Mouse (Mus musculus): ENCODE results near the gene Hist1h2bm.
"Not testable (repeated sequence)": the region's sequence is repeated elsewhere in the genome, so short reads cannot be mapped to it uniquely, and the experiment has no call there.

The Hist1h2bm gene

DNA sequence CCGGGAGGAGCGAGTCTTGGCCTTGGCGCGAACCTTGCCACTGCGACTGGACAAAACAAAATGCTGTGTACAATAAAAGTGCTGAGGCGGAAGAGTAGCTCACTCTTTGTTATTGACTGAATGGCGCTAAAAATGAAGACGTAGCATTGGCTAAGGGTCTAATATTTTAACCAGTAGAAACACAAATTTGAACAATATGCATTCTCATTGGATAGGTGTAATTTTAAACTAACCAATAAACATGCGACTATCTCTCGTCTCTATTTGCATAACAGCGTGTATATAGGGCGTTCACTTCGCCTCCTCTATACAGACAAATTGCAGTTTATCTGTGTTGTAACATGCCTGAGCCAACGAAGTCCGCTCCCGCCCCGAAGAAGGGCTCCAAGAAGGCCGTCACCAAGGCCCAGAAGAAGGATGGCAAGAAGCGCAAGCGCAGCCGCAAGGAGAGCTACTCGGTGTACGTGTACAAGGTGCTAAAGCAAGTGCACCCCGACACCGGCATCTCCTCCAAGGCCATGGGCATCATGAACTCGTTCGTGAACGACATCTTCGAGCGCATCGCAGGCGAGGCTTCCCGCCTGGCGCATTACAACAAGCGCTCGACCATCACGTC is at the start of gene Hist1h2bm:
Gene Hist1h2bm (plus strand): TSS at position 288 of the 616 bp plus-strand sequence.
- peak; percentile 51 to 65 for DNase-seq

DNA sequence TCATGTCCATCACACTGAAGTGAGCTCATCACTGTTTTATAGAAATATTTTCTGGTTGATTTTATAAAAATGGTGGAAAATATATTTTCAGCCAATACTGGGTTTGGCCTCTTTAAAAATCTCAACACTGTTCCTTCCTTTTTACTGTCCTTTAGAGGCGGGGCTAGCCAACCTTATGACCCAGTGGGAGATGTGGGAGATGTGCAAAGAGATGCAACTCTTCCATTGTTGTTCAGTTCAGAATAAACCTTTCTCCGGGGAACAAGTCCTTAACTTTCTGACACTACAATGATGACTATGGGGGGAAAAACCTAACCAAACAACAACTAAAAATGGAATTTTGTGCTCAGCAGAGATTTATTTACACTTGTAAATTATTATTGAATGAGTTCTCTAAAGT is 44.5 kb upstream of the Hist1h2bm start, which contains the start of gene Olfr1360:
Gene Olfr1360 (minus strand): TSS at position 101 of the 400 bp plus-strand sequence.
- no peak for DNase-seq

DNA sequence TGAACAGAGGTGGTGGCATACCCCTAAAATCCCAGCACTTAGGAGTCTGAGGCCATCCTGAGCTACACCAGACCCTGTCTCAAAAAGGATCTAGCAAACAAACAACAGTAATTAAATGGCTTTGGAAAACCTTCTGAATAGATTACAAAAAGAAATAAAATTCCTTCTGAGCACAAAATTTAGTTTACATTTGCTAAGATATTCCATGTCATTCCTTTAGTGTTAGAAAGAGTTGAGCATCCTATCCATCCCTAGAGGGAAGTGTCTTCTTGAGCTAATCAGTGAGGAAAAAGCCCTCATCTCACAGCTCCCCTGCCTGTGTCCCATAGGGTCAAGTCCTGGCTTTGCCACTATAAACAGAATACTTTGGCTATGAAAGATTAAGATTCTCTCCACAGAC is 24.0 kb upstream of the Hist1h2bm start, which contains the start of gene Olfr1359:
Gene Olfr1359 (plus strand): TSS at position 301 of the 400 bp plus-strand sequence.
- no peak for DNase-seq

DNA sequence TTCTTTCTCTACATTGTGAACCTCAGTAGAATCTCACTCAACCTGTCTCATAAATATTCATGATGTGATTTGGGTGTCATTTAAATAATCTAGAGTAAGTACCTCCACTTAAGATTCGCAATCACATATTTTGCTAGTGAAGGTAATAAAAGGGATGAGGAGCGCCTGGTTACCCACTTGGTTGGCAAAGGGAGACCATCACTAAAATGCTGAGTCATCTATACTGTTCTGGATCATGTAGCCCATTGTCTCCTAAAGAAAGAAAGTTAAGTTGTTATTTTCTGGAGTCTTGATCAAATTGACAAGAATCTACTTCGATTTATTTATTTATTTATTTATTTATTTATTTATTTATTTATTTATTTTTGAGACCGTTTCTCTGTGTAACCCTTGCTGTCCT is 15.2 kb upstream of the Hist1h2bm start:
- no peak for DNase-seq

DNA sequence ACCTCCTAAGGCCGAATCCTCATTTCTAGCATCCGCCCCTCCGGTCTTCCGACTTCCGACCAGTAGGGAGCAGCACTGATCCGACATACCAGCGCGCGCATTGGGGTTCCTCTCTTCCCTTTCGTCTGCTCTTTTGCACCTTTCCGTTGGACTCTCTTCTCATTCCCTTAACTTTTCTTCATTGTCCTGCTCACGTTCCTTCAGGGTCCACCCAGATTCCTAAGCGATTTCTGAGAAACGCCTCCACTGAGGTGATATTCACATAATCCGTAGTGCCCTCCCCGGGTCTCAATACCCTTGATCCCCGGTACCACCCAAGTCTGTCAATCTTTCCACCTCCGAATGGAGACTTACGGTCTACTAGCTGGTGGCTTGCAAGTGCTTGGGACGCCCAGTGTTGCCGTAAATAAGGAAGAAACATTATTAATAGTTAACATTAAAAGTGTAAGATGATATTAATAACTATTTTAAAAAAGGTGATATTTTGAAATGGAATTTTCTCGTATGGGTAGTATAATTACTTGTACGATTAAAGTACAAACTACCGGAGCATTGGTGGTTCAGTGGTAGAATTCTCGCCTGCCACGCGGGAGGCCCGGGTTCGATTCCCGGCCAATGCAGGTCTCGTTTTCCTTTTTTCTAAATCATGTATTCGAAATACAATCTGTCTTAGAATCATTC is 11.7 kb upstream of the Hist1h2bm start:
- DNase-seq = peak; percentile 88 to 89

DNA sequence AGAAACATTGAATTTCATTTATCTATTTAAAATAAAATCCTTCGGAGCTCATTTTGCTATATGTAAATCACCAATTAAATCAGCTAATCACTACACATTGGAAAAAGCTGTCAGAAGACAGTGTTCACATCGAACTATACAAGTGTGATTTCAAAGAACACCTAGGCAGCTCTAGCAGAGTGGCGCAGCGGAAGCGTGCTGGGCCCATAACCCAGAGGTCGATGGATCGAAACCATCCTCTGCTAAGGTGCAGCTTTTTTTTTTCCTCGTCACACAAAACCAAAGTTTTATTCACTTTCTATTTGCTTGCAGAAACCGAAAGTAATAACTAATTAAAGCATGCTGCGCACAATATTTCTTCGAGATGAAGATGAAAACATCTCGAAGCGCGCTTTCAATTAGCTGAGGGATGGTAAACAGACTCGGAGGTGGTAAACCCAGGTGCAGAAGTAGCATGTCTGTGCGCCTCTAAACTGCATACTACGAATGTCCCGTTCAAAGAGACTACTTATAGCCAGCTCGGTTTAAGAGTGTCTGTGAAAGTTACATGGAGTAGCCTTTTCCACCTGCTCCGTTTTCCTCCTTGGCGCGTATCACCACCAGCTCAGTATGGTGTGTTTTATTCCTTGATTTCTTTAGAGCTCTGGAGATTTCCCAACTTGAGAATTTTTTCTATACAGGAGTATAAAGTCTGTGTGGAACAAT is 10.9 kb upstream of the Hist1h2bm start:
- peak; percentile 75 to 84 for DNase-seq

DNA sequence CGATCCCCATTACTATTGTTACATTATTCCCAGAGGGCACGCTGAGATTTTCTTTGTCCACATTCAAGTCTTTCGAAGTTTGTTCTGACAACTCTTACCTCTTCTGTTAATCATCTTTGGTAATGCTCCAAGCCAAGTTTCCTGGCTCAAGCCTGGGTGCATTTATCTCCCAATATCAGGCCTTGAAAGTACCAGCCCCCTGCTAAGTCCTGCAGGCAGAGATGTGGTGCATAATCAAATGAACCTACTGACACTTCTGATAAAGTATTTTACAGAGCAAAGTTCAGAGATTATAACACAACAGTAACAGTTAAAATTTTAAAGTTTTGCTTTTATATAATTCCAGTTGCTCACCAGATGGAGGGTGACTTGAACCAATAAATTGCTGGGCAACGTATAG is 10.1 kb upstream of the Hist1h2bm start:
- DNase-seq = no peak

DNA sequence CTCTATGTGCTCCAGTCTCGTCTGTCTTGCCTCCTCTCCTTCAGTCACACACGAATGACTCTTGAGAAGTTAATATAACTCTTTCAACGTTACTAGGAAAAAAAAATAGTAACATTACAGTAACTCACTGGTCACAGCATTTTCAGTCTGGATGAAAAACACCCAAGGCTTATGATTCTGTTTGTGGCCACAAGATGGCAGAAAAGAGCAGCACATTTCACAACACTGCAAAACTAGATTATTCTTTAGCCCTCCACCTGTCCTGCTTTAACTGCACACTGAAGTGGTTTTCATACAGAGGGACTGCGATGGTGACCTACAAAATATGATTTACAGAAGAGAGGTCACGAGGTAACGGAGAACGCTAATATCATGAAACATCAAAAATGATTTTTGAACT is 7.1 kb upstream of the Hist1h2bm start:
- DNase-seq = peak; percentile 68 to 77

DNA sequence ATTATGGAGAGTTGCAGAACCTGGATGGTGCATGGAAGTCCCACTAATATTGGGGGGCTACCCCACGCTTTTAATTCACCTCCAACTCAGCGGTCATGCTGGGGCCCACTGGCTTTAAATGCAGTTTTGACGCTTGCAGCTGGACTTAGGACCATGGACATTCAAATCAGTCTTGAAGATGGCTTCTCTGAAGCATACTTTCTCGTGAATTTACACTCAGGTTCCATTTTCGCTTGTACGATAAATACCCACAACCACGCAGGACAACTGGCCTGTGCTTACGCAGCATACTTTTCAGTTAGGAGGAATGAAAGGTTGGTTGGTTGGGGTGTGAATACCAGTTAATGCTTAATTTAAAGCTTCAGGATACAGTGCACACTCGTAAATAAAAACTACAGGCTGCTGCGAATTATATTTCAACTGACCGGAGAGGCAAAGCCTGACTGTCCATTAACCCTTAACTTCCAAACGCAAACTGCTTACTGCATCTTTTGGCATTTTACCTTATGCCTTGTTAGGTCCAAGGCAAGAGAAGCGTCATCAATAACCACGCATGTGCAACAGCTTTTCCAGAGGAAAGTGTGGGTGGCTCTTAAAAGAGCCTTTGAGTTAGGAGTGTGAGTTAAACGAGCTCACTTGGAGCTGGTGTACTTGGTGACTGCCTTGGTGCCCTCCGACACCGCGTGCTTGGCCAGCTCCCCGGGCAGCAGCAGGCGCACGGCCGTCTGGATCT is 6.5 kb upstream of the Hist1h2bm start:
- DNase-seq = no peak

DNA sequence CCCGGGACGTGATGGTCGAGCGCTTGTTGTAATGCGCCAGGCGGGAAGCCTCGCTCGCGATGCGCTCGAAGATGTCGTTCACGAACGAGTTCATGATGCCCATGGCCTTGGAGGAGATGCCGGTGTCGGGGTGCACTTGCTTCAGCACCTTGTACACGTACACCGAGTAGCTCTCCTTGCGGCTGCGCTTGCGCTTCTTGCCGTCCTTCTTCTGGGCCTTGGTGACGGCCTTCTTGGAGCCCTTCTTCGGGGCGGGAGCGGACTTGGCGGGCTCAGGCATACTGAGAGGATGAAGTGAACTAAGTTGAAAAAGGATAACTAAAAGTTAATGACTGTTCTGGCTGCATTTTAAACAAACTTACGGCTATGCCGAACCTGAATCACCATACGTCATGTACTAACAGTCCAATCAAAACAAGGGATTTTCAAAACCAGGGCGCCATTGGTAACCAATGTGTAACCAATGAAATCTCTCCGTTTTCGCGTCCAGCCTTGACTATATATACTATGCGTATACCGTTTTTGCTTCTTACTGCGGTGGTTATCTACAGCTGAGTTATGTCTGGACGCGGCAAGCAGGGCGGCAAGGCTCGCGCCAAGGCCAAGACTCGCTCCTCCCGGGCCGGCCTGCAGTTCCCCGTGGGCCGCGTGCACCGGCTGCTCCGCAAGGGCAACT is 5.8 kb upstream of the Hist1h2bm start, which contains the start of the genes Hist1h2bl and Hist1h2ai:
Gene Hist1h2bl (minus strand): TSS at position 280 of the 676 bp plus-strand sequence.
Gene Hist1h2ai (plus strand): TSS at position 559 of the 676 bp plus-strand sequence.
- peak; percentile 81 to 86 for DNase-seq

DNA sequence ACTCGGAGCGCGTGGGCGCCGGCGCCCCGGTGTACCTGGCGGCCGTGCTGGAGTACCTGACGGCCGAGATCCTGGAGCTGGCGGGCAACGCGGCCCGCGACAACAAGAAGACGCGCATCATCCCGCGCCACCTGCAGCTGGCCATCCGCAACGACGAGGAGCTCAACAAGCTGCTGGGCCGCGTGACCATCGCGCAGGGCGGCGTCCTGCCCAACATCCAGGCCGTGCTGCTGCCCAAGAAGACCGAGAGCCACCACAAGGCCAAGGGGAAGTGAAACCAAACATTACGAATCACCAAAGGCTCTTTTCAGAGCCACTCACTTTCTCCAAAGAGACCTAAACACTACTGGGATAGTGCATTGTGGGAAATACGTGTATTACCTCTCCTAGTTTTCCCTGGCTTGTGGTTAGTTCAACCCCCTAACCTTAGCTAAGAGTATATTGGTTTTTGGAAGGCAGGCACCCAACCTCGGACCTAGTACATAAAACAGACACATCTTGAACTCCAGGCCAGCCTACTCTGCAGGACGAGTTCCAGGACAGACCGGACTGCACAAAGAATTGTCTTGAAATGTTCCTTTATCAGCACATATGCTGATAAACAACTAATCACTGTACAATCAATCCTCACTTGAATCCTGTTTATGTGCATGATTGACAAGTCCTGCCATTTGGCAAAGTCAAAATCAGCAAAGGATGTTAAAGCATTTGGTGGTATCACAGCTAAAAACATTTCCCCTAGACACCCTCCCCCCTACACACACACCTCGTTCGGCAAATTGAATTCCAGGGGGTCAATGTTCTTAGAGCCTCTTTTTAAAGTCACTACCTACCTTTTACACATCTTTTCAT is 5.1 kb upstream of the Hist1h2bm start:
- DNase-seq = peak in 1 of 2 experiments; percentile 28

DNA sequence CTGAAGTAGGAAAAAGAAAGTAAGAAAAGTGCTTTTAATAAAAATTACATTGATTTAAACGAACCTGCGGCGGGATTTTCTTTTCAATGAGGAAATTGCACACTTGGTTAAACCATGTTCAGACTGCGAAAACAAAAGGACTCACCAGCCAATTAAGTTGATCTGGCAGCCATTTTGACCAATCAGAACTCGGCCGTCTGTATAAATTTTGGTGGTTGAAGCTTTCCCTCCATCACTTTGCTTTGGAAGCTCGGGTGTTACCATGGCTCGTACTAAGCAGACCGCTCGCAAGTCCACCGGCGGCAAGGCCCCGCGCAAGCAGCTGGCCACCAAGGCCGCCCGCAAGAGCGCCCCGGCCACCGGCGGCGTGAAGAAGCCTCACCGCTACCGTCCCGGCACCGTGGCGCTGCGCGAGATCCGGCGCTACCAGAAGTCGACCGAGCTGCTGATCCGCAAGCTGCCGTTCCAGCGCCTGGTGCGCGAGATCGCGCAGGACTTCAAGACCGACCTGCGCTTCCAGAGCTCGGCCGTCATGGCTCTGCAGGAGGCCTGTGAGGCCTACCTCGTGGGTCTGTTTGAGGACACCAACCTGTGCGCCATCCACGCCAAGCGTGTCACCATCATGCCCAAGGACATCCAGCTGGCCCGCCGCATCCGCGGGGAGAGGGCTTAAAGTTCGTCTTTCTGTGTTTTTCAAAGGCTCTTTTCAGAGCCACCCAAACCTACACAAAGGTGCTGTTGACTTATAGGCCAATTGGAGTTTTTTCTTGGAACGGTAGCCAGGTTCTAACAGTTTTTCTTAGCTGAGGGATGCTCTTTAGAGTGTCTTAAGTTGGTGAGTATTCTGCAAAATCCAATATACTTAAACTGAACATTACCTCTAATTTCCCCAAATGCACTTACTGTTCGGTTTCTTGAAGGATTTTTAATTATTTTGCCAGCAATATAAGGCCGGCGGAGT is 4.2 kb upstream of the Hist1h2bm start, which contains the start of gene Hist1h3h:
Gene Hist1h3h (plus strand): TSS at position 263 of the 961 bp plus-strand sequence.
- peak; percentile 76 to 77 for DNase-seq

DNA sequence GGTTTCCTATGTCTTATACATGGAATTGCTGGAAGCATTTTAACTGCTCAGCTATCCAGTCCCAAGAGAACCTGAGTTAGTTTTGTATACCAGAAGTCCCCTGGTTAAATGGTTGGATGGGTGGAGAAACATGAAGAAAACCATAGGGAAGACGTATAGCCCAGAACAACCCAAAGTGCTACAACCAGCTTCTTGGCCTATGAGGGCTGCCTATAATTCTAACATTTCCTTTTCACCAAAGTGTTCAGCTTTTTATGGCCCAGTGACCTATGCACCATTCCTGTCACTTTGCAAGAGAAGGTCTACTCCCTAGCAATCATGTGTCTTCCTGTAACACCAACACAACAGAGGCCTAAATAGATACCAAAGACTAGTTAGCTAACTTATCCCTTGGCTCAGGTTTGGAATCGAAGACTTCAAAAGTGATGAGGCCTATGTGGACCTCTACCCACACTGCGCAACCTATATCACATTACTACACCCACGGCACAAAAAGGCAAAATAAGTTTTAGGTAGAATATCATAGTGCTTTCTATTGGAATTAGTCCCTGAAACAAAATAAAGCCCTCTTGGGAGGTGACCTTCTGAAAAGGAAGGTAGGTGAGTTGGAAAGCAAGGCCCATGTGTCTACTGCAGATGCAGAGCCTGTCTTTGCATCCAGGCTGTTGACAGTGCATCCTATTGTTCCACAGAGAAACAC is 3.3 kb upstream of the Hist1h2bm start:
- no peak for DNase-seq

DNA sequence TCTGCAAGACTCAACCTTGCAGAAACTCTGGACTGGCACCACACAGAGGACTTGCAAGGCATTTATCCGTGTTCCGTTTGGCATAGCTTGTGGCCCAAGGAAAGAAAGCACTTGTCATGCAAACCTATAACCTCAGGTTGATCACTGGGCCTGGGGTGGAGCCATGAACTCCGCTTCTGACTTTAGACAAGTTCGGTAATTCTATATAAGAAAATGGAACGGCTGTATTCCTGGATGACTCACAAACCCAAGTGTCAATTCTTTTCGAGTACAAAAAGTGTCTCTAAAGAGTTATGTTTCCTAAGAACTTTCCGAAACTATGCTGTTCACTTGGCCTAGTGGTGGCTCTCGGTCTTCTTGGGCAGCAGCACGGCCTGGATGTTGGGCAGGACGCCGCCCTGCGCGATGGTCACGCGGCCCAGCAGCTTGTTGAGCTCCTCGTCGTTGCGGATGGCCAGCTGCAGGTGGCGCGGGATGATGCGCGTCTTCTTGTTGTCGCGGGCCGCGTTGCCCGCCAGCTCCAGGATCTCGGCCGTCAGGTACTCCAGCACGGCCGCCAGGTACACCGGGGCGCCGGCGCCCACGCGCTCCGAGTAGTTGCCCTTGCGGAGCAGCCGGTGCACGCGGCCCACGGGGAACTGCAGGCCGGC is 612 bp upstream of the Hist1h2bm start:
- DNase-seq = not testable (repeated sequence)

DNA sequence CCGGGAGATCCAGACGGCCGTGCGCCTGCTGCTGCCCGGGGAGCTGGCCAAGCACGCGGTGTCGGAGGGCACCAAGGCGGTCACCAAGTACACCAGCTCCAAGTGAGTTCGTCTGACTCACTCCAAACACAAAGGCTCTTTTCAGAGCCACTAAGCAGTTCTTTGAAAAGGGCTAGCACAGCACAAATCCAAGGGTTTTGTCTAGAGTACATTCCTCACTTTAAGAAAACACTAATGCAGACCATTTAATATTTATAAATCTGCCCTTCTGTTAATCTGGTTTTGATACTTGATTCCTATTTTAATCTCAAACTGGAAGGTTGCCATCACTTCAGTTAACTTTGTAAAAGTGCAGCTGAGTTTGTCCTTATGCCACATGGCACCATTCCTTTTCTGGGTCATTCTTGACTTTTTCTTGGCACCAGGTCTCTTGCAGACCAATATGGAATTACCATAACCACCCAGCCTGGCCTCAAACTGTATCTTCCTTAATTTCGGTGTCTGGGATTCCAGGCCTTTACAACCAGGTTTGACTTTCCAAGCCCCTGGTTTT is 605 bp downstream of the Hist1h2bm start:
- DNase-seq = no peak

DNA sequence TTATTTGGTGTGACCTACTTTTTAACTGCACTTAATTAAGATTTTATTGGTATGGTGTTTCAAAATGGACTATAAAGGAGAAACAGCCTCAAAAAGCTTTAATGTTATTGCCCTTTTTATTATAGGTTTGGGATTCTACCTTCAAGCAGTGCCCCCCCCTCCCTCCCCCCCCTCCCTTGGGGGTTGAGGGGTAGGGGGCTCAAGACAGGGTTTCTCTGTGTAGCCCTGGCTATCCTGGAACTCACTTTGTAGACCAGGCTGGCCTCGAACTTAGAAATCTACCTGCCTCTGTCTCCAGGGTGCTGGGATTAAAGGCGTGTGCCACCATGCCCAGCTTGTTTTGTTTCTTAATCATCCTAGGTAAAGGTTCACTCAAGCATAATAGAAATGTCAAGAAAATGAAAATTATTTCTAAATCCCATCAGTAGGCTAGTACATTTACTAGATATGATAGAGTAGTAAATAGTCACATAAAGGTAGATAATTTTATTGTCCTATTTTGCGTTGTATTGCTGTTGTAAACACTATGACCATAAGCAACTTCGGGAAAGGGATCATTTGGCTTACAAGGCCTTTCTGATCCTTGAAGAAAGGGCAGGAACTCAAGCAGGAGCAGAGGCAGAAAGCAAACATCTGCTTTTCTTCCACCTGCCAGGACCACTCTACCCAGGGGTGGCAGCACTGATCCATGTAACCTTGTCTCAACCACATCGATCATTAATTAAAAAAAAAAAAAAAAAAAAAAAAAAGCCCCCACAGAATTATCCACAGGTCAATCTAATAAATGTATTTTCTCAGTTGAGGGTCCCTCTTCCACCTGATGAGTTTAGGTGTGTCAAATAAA is 1.4 kb downstream of the Hist1h2bm start:
- DNase-seq = no peak

DNA sequence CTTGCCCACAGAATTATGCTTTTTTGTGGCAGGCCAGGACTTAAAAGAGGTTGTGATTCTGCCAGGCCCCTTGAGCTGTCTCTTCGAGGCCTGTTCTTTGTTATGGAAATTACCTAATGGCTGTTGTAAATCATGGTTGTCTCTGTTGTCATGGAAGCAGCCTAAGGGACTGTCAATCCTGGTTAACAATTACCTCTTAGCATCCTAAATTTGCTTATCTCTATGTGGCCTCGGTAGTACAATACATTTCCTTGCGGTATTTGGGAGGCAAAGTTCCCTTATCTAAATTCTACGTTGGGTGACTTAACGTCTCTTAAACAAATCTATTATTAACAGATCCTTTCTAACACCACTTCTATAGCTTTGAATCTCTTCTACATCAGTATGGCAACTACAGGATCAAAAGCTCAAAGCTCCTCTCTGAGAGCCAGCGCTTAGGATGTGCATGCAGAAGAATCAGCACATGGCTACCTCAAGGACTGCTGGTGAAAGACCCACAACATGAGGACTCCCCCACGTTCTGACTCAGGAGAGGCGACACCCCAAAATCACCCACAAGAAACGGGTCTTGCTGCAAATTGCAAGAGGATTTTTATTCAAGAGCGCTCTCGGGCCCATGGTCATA is 6.2 kb downstream of the Hist1h2bm start:
- no peak for DNase-seq

All from cerebellum, adult 18-20 months (tissue).